Mouse (Mus musculus): ENCODE measurements around the gene Gm4027.
"Not testable (repeated sequence)": the region's sequence is repeated elsewhere in the genome, so short reads cannot be mapped to it uniquely, and the experiment has no call there.

The Gm4027 gene

DNA sequence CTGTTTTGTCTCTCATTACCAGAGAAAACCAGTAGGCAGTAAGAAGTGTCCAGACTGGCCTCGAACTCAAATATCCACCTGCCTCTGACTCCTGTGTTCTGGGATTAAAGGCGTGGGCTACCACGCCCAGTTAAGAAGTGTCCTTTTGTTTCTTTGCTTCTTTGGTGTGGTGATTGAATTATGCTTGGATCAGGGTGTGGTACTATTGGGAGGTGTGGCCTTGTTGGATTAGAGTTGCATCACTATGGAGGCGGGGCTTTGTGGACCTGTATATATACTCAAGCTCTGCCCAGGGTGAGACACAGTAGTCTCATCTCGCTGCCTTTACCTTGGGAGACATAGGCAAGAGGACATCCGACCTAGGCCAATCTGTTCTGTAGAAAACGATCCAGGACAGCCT, at the start of gene Gm4027:
TSS of gene Gm4027 (plus strand) at position 301 of the 400 bp plus-strand sequence.
- in situ Hi-C loops (cut with MseI, MboI): not testable (repeated sequence)

GRCm38 (mm10) chr12:87601388-87601787, 17.3 kb upstream of the Gm4027 start:
- in situ Hi-C loops (cut with MseI, MboI): not testable (repeated sequence)

GRCm38 (mm10) chr12:87602388-87602787, 16.3 kb upstream of the Gm4027 start, which contains the start of gene Oog1:
Gene Oog1, plus strand, starts transcription at chr12:87602688.
- in situ Hi-C loops (cut with MseI, MboI): not testable (repeated sequence)

DNA sequence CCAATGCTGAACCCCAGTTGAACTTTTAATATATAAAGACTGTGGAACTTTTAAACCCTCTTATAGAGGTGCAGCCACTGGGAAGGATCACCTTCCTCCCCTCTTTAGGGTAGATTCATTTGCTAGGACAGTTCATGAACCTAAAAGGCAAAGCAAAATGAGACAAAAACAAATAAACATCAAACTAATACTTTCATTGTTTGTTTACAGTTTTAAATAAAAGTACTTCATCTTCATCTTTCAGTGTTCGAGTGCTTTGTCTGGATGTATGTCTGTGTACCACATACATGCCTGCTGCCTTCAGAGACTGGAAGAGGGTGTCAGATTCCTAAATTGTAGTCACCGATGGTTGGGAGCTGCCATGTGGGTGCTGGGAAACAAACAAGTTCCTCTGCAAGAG, 25.9 kb downstream of the Gm4027 start, which contains the start of gene Gm16381:
TSS of gene Gm16381 (minus strand) at position 101 of the 400 bp plus-strand sequence.
- in situ Hi-C loops (cut with MseI, MboI): not testable (repeated sequence)

DNA sequence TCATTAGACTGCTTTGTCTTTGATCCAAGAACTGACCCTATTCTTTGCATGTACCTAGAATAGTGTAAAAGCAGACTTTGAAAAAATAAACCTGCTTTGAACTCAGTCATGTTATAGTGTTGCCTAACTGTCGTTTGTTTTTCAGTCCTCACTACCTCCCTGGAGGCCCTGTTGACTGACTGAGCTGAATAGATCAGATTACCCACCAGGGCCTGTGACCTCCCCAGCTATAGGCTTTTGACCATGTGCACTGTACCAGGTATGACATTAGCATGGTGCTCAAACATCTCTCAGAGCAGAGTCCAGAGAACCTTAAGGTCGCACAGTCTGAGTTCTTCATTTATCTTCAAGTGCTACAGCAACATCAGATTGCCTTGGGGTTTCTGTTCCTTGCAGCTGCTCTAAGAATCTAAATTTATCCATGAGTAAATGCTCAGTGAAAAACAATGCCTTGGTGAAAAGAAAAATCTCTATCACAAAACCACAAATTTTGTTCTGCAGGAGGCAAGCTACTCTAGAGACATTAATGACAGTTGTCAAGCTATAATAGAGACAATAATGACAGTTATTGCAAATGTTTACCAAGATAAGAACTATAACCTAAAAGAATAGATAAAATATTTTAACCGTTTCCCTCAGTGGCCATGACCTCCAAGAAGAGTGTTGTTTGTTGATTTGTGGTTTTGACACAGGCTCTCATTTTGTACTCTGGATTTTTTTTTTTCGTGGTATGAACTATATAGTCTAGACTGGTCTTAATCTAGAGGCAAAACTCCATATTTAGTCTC, 34.4 kb downstream of the Gm4027 start:
- in situ Hi-C loops (cut with MseI, MboI): not testable (repeated sequence)

Measured in mouse trophoblast stem cell (cell line).